Mouse (Mus musculus): ENCODE results near the gene Borcs7.

The Borcs7 gene

DNA sequence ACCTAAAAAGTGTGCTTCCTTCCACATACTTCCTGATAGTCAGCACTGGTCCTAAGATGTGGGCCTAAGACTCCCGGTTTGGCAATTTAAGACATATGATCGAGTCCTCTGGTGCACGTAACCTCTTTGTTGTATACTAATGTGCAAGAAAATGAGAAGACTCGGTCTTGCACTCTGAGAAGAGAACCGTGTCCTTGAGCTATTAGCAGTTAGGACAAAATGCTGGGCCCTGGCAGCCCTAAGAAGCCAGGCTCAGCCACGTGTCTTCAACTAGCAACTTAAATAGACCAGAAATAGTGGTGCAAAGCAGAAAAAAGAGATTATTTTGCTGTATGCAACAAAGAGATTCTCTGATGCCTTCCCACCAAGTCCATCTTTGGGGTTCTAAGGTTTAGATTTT is 26.9 kb upstream of the Borcs7 start:
- DNase-seq (ENCODE audit: low read depth), result no peak

- DNase-seq (ENCODE audit: low read depth), result no peak
Observed at GRCm38 (mm10) chr19:46665474-46665873, 24.2 kb upstream of the Borcs7 start.

GRCm38 (mm10) chr19:46667300-46667699 is 22.4 kb upstream of the Borcs7 start:
- no peak for DNase-seq (ENCODE audit: low read depth)

- no peak for DNase-seq (ENCODE audit: low read depth)
Observed at GRCm38 (mm10) chr19:46668263-46668662, 21.4 kb upstream of the Borcs7 start.

DNA sequence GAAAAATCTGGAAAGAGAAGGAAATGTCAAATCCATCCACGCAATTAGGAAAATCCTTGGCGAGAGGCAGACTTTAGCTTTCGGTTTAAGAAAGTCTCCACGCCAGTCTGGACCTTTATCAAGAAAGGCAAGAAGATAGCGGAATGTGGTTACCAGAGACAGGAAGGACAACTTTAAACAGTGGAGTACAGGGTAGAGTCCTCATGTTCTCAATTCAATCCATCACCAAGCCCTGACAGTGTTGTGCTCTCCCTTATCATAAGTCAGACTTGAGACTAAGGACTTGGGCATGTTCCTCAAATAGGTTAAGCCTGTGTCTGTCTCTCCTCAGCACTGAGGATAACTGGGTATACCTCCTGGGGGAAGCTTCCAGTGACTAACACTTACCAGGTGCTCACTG is 19.9 kb upstream of the Borcs7 start:
- peak; percentile 39 for DNase-seq (ENCODE audit: low read depth)

GRCm38 (mm10) chr19:46670691-46671090 is 19.0 kb upstream of the Borcs7 start:
- DNase-seq (ENCODE audit: low read depth), result peak; percentile 63

DNA sequence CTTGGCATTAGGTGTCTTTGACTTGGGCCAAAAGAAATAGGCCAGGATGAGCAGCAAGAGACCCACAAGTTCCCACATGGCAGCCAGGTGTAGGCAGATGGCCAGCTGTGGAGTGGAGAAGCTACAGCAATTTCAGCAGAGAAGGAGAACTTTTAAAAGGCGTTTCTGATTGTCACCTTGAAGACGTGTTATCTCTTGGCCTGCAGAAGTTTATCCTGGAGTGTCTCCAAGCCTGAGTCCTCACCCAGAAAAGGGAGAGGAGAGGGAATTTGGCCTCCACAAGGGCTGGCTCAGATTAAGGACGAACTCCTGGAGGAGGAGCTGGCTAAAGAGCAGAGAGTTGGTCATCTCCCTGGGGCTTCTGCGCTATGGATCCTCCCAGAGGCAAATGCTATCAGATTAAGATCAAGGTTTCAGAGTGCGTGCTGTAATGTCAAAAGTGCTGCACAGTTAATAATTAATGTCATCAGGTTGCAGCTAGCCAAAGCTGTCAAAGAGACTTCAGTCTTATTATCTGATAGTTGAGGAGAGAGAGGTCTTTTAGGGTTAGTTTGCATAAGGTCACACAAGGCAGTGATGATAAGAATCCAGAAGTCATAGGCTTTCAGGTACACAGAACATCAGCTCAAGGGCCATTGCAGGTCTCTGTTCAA is 16.8 kb upstream of the Borcs7 start, which contains the start of gene Cyp17a1:
TSS of gene Cyp17a1 (minus strand) at position 407 of the 653 bp plus-strand sequence.
- no peak for DNase-seq (ENCODE audit: low read depth)

- DNase-seq (ENCODE audit: low read depth), result no peak
Observed at GRCm38 (mm10) chr19:46675641-46676040, 14.1 kb upstream of the Borcs7 start.

- no peak for DNase-seq (ENCODE audit: low read depth)
Observed at GRCm38 (mm10) chr19:46679720-46680383, 9.9 kb upstream of the Borcs7 start.

DNA sequence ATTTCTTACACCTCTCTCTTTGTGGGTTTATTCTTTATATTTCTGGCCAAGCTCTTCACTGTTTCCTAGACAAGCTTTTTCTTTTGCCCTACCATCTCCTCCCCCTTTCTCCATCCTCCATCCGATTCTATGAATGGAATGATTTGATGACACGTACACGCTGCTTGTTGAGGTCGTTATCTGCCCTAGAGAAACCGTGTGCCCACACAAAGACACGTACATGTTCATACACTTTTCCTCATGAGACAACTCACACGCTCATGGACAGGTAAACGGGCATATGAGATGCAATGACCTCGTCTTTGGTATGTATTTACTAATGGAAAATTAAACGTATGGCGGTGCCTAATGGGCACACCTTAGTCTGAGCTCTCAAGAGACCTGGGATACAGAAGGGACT is 681 bp downstream of the Borcs7 start:
- no peak for DNase-seq (ENCODE audit: low read depth)

GRCm38 (mm10) chr19:46691078-46691477 is 1.4 kb downstream of the Borcs7 start:
- DNase-seq (ENCODE audit: low read depth), result no peak

DNA sequence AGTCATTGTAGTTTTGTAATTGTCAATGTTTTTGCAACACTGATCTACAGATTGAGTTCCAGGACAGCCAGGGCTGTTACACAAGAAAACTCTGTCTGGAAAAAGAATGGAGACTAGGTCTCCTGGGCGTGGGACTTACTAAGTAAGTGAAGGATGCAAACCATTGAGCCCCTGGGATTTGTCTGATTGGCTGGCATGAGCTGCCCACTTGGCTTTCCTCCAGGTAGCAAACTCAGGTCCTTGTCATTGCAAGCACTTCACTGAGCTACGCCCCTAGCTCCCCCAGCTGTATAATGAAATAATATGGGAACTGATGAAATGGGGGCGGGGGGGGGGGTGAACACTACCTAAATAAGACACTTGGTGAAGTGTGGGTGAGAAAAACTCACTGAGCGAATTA is 3.4 kb downstream of the Borcs7 start:
- DNase-seq (ENCODE audit: low read depth), result no peak

GRCm38 (mm10) chr19:46696482-46696881 is 6.8 kb downstream of the Borcs7 start:
- no peak for DNase-seq (ENCODE audit: low read depth)

- no peak for DNase-seq (ENCODE audit: low read depth)
Observed at GRCm38 (mm10) chr19:46696943-46697342, 7.2 kb downstream of the Borcs7 start.

DNA sequence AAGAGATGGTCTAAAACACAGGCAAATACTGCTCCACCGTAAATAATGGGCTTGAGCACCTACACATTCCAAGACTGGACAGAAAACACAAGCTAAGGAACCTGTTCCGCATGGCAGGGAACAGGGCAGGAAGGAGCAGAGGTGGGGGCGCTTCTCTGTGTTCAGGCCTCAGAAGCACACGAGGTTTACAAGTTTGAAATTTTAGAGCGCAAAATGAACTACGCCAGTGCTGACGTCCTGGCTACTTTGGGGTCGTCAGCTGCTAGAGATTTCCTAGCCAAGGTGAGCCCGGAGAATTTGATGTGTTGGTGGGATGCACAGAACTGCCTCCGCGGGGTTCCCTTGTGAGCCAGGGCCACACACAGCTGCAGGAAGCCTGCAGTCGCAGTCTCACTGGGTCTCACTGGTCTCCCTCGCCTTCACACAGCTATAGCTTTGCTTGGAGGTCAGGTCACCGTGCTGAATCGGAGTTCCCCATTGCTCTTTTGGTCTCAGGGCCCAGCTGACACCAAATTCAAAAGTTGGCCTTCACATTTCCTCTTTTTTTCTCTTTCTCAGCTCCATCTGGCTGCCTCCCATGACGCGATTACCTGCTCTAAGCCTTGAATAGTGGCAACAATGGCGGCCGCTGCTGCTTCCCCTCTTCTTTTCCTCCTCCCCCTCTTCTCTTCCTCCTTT is 8.3 kb downstream of the Borcs7 start:
- DNase-seq (ENCODE audit: low read depth), result no peak

GRCm38 (mm10) chr19:46699011-46699481 is 9.3 kb downstream of the Borcs7 start:
- peak; percentile 60 for DNase-seq (ENCODE audit: low read depth)

DNA sequence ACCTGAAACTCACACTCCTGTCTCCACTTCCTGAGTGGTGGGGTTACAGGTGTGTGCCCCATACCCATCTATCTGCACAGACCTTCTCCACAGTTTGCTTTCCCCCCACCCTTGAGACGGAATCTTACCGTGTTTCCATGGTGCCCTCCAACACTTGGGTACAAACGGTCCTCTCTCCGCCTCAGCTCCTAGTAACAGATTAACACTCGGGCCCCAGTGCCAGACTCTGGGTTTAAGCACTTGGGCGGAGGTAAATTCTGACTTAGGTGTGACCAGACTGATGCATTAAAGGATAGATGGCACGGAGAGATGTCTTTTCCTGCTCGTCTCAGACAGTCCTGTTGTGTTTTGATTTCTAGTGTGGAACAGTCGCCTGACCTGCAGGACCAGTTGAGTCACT is 11.4 kb downstream of the Borcs7 start:
- DNase-seq (ENCODE audit: low read depth), result no peak

DNA sequence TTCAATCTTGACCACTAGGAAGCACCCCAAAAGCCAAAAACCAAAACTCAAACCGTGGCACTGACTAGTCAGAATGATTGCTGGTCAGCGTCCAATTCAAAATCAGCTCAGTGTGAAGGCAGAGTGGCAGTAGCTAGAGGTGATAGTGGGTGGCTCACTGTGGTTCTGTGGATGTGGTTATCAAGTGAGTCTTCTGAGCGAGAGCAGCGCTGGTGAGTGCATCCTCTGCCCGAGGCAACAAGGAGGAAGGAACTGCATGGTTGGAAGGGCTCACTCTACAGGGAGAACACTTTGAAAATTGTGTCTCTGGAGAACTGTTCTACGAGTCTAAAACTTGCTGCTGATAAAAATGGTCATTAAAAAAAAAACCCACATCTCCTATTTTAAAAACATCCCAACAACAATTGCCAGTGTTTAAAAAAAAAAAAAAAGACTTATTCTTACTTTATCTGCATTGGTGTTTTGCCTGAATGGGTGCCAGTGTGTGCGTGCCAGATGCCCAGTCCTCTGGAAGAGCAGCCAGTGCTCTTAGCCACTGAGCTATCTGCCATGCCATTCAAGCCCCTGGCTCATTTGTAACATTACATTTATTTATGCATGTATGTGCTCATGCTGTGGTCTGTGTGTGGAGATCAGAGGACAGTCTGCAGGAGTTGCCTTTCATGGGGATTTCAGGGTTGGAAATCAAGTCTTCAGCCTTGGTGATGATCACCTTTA is 16.2 kb downstream of the Borcs7 start:
- DNase-seq (ENCODE audit: low read depth), result peak; percentile 72

- no peak for DNase-seq (ENCODE audit: low read depth)
Observed at GRCm38 (mm10) chr19:46706540-46707295, 17.0 kb downstream of the Borcs7 start.

DNA sequence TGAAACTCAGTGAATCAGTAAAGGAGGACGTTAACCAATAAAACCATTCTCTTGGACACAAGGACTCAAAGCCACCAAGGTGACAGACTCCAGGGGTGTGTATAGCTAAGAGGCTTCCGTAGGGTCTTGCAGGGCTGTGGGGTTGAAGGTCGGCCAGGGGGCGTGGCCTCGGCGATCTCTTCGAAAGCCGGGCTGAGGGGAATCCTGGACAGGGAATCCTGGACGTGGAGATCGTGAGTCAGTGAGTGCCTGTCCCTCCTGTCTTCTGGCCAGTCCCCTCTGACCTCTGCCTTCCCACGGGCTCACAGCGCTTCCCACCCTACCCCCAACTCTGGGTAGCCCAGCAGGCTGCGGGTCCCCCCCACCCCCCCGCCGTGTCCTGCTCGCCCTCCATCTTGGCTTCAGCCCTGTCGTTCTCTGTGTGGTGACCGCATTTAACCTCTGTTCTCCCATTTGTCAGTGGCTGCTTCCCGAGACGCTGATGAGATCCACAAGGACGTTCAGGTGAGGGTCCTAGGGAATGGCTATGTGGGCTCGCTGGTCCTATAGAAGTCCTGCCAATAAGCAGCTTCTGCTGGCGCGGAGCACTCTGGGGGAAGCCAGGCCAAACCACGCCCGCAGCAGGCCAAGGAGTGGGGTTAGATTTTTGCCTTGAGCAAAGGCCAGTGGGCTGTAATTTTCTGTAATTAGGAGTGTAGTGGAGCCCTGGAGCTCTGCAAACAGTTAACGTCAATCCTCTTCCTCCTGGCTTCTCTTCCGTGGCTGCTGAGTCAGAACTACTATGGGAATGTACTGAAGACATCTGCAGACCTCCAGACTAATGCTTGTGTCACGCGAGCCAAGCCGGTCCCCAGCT is 17.8 kb downstream of the Borcs7 start, which contains the start of gene As3mt:
TSS of gene As3mt (plus strand) at position 163 of the 856 bp plus-strand sequence.
- no peak for DNase-seq (ENCODE audit: low read depth)

GRCm38 (mm10) chr19:46710614-46711013 is 20.9 kb downstream of the Borcs7 start:
- DNase-seq (ENCODE audit: low read depth), result no peak
